Mouse (Mus musculus) heart, postnatal 0 days (tissue): Measurements from ENCODE around the gene Ecm2. TPM values are rescaled to one million over a fixed set of nuclear protein-coding genes. Genes with fewer than 3 reads are reported as not detected.
A peak's percentile ranks its signal among the peaks of the same experiment; 100 is the strongest.

Experiments
- ATAC-seq: fragments of 200-750 bp; cut with Nextera tagmentation; 2 replicates; pipeline ENCODE4 v1.8.0; 2017; ENCODE audit warnings: low read depth, moderate number of reproducible peaks, moderate library complexity; ENCODE audit not compliant: insufficient read depth
- DNase-seq: peaks from one replicate; pipeline ENCODE4 v3.0.0-alpha.2; 2016; ENCODE audit warnings: low spot score
- H3K27ac ChIP-seq: fragments of 300-500 bp; sonication (generic); 2 replicates; pipeline ENCODE4 v1.5.1; 2014; ENCODE audit warnings: low read depth, mild to moderate bottlenecking
- H3K27me3 ChIP-seq: fragments of 300-500 bp; sonication (generic); 2 replicates; pipeline ENCODE4 v1.6.1; 2014; ENCODE audit warnings: low read length, mixed read lengths; ENCODE audit not compliant: control insufficient read depth, insufficient read depth
- H3K36me3 ChIP-seq: fragments of 300-500 bp; sonication (generic); replicated peaks from 2 replicates; pipeline ENCODE4 v1.6.1; 2014; ENCODE audit warnings: low read length, mixed read lengths; ENCODE audit not compliant: control insufficient read depth, insufficient read depth
- H3K4me1 ChIP-seq: fragments of 300-500 bp; sonication (generic); 2 replicates; pipeline ENCODE4 v1.6.1; 2014; ENCODE audit warnings: antibody characterized with exemption; ENCODE audit not compliant: control insufficient read depth, insufficient read depth
- H3K4me2 ChIP-seq: fragments of 300-500 bp; sonication (generic); 2 replicates; pipeline ENCODE4 v1.6.1; 2014; ENCODE audit warnings: low read depth, mild to moderate bottlenecking, low read length, moderate library complexity
- H3K4me3 ChIP-seq: fragments of 300-500 bp; sonication (generic); 2 replicates; pipeline ENCODE4 v1.5.1; 2014; ENCODE audit warnings: low read depth, low read length
- H3K9ac ChIP-seq: fragments of 300-500 bp; sonication (generic); replicated peaks from 2 replicates; pipeline ENCODE4 v1.6.1; 2014; ENCODE audit warnings: low read depth, low read length, mixed read lengths
- H3K9me3 ChIP-seq: fragments of 300-500 bp; sonication (generic); replicated peaks from 2 replicates; pipeline ENCODE4 v1.6.1; 2016; ENCODE audit warnings: low read length; ENCODE audit not compliant: control insufficient read depth
- CTCF ChIP-seq: IDR thresholded peaks from 2 replicates; pipeline ENCODE4 v1.5.1; 2016; ENCODE audit warnings: antibody characterized with exemption, control low read depth, low read depth
- EP300 ChIP-seq: IDR thresholded peaks from 2 replicates; pipeline ENCODE4 v1.6.1; 2016; ENCODE audit warnings: antibody characterized with exemption, low read depth
- WGBS: fragments of 180-500 bp; shearing (Covaris S2); extraction: QIAGEN DNeasy Blood & Tissue Kit; methylation state at CpG from one replicate; pipeline ENCODE4 v1.1.7; 2014; 5-methylcytosine and 5-hydroxymethylcytosine counted together
- polyA plus RNA-seq: library from polyadenylated mRNA; unstranded; fragments of >200 nt; fragmentation: Nextera tagmentation; extraction: Ambion mirVana; gene quantifications from 2 replicates; pipeline ENCODE4 v1.2.1, GENCODE M21; 2015
- total RNA-seq: library from RNA; depleted of rRNA; stranded (reverse); fragments of >200 nt; gene quantifications from 2 replicates; pipeline ENCODE4 v1.2.3, GENCODE M21; 2014; ENCODE audit warnings: low replicate concordance

The Ecm2 gene
- total and polyA plus RNA-seq, 2 experiments from 2014 or later, result 6.4 to 6.6 TPM

GRCm38 (mm10) chr13:49526235-49526634 lies 21.6 kb downstream of the Ecm2 start:
- 79% methylated on average over 2 of the region's 2 CpGs for WGBS
- DNase-seq (no peak), ATAC-seq (no peak)
- TF ChIP-seq EP300, result no peak
- no peak for TF ChIP-seq CTCF
- Histone ChIP-seq H3K27me3 (no peaks in the 10 kb centered on the region), H3K27ac (no peak overlapping the region), H3K4me3 (no peak overlapping the region), H3K9me3 (no peaks in the 10 kb centered on the region), H3K4me2 (no peak overlapping the region), H3K4me1 (no peaks in the 10 kb centered on the region), H3K36me3 (no peaks in the 10 kb centered on the region), H3K9ac (no peak overlapping the region)

DNA sequence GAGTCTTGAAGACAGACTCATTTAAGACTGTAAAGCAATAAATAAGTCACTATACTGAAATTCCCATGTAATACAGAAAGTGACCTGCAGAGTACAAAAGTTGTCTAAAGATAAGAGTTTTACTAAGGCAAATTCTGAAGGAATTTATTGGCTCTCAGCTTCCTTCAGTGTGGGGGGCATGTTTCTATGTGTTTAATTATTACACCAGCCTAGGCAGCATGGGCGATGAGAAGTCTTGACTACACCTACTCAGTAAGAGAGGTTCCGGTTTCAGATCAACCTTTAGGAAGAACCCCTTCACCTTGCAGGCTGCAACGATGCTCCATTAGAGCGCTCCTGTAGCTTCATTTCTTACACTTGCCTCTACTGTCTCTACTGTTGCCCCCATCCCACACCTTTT lies 26.0 kb downstream of the Ecm2 start:
- no peaks in the 10 kb centered on the region for H3K27me3 ChIP-seq
- H3K9me3 ChIP-seq, result no peaks in the 10 kb centered on the region
- TF ChIP-seq EP300 (no peak), CTCF (no peak)
- 93% methylated on average over 4 of the region's 4 CpGs for WGBS
- ATAC-seq (no peak), DNase-seq (no peak)
- no peak overlapping the region for H3K4me3 ChIP-seq
- H3K36me3 ChIP-seq, result no peaks in the 10 kb centered on the region
- no peak overlapping the region for H3K4me2 ChIP-seq
- H3K9ac ChIP-seq, result no peak overlapping the region
- no peak overlapping the region for H3K27ac ChIP-seq
- H3K4me1 ChIP-seq, result no peaks in the 10 kb centered on the region

DNA sequence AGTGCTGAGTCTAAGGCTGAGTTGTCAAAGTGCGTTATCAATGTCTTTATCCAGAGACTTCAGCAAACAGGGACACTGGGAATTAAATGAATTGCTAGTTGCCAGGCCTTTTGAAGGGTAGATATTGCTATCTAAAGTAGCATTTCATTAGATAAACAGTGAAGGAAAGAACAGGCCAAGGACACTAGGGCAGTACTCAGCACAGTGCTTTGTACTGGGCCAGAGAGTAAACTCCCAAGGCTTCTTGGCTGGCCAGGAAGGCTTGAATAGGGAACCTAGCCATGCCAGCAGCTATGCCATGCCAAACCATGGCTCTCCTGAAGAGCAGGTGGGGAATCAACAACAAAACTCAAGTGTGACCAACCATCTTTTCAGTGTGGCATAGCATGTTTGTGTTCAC lies 32.3 kb downstream of the Ecm2 start:
- WGBS, result 96% methylated on average over 1 of the region's 1 CpGs
- no peak overlapping the region for H3K27ac ChIP-seq
- H3K4me1 ChIP-seq, result no peaks in the 10 kb centered on the region
- no peak for ATAC-seq
- TF ChIP-seq EP300 (no peak), CTCF (no peak)
- no peak overlapping the region for H3K4me2 ChIP-seq
- no peaks in the 10 kb centered on the region for H3K36me3 ChIP-seq
- DNase-seq, result no peak
- no peak overlapping the region for H3K9ac ChIP-seq
- H3K27me3 ChIP-seq, result no peaks in the 10 kb centered on the region
- no peak overlapping the region for H3K4me3 ChIP-seq
- no peaks in the 10 kb centered on the region for H3K9me3 ChIP-seq

- 71% methylated on average over 1 of the region's 1 CpGs for WGBS
- H3K4me3 ChIP-seq, result no peak overlapping the region
- H3K4me2 ChIP-seq, result no peak overlapping the region
- no peaks in the 10 kb centered on the region for H3K4me1 ChIP-seq
- H3K27me3 ChIP-seq, result no peaks in the 10 kb centered on the region
- DNase-seq, result no peak
- no peak overlapping the region for H3K9ac ChIP-seq
- peak overlapping the region; percentile 28; the same call in 1 of the 2 replicates for H3K27ac ChIP-seq
- no peaks in the 10 kb centered on the region for H3K36me3 ChIP-seq
- ATAC-seq, result no peak; the same call in none of the 2 replicates
- TF ChIP-seq EP300 (no peak), CTCF (no peak)
- H3K9me3 ChIP-seq, result no peaks in the 10 kb centered on the region
Observed at GRCm38 (mm10) chr13:49538693-49539092, 34.1 kb downstream of the Ecm2 start.

DNA sequence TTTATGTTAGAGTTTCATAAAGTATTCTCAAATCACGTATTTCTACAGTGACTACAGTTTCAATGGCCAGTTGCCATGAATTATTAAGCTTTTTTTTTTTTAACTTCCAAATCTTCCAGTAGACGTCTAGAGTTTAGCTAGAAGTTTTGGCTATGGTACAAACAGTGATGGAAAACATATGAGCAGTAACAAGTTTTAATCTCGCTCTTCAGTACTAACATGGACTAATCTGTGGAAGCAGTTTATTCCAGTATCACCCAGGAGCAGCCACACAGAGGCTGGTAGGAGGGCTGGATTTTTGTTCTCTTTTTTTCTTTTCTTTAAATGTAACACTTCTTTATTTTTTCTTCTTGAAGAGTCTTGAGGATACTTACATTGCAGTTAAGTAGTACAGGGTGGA lies 39.7 kb downstream of the Ecm2 start, which contains the start of gene Aspn:
Gene Aspn (plus strand): TSS at position 165 of the 400 bp plus-strand sequence.
- H3K27ac ChIP-seq, result peak within 1 kb of the TSS; percentile 68
- no peak within 1 kb of the TSS for H3K9ac ChIP-seq
- H3K9me3 ChIP-seq, result no peaks in the 10 kb centered on the region
- WGBS, result 45% methylated on average over 3 of the region's 3 CpGs
- no peak; the same call in 1 of the 2 replicates for ATAC-seq
- H3K4me3 ChIP-seq, result peak within 1 kb of the TSS; percentile 15; the same call in 1 of the 2 replicates
- peak within 1 kb of the TSS; percentile 32; the same call in 1 of the 2 replicates for H3K4me2 ChIP-seq
- H3K36me3 ChIP-seq, result no peaks in the 10 kb centered on the region
- TF ChIP-seq EP300, result no peak
- TF ChIP-seq CTCF, result no peak
- peak; percentile 50 for DNase-seq
- H3K27me3 ChIP-seq, result no peaks in the 10 kb centered on the region
- H3K4me1 ChIP-seq, result no peaks in the 10 kb centered on the region

- Histone ChIP-seq H3K4me3 (0 out of 2 replicates have a peak overlapping the region, but pooled peaks have one; percentile 15), H3K27me3 (no peaks in the 10 kb centered on the region), H3K4me1 (no peaks in the 10 kb centered on the region), H3K9me3 (no peaks in the 10 kb centered on the region), H3K4me2 (peak overlapping the region; percentile 32), H3K36me3 (no peaks in the 10 kb centered on the region), H3K9ac (no peak overlapping the region), H3K27ac (peak overlapping the region; percentile 68)
- 15% methylated on average over 3 of the region's 3 CpGs for WGBS
- TF ChIP-seq CTCF, result no peak
- TF ChIP-seq EP300, result no peak
- ATAC-seq (peak; percentile 79), DNase-seq (peak; percentile 52)
Observed at GRCm38 (mm10) chr13:49545646-49546045, 41.0 kb downstream of the Ecm2 start.
